Mouse (Mus musculus) ES-E14 (cell line): ENCODE data around the gene Grb7. TPM values are rescaled to one million over a fixed set of nuclear protein-coding genes. Genes with fewer than 3 reads are reported as not detected.
A peak's percentile ranks its signal among the peaks of the same experiment; 100 is the strongest.

Experiments used
- DNase-seq: peaks from one replicate; pipeline ENCODE4 v3.0.0-alpha.2; 2013; ENCODE audit warnings: low read depth, low spot score
- H3K27ac ChIP-seq: 2 replicates; pipeline ENCODE4 v1.5.1; 2012; ENCODE audit warnings: low read depth, mild to moderate bottlenecking, low read length, moderate library complexity, mixed read lengths; ENCODE audit not compliant: poor library complexity, insufficient read depth, severe bottlenecking
- H3K36me3 ChIP-seq: 2 replicates; pipeline ENCODE4 v1.6.1; 2012; ENCODE audit warnings: mild to moderate bottlenecking, low read length, moderate library complexity, mixed read lengths; ENCODE audit not compliant: control insufficient read depth, poor library complexity, insufficient read depth, severe bottlenecking
- H3K4me1 ChIP-seq, 2 experiments: fragments of 150-350 bp in 1 of 2; sonication (generic) in 1 of 2; 2 replicates each; pipeline ENCODE4 v1.6.1; 2012; ENCODE audit warnings: low read length in 2 of 2, mild to moderate bottlenecking in 1 of 2, mixed read lengths in 1 of 2; ENCODE audit not compliant: control insufficient read depth in 2 of 2, insufficient read depth in 2 of 2, poor library complexity in 1 of 2
- H3K4me3 ChIP-seq, 2 experiments: fragments of 150-350 bp in 1 of 2; sonication (generic) in 1 of 2; 2 replicates each; pipeline ENCODE4 v1.5.1; 2012; ENCODE audit warnings: low read length in 2 of 2, low read depth in 1 of 2, mild to moderate bottlenecking in 1 of 2, mixed read lengths in 1 of 2; ENCODE audit not compliant: insufficient read depth in 1 of 2, poor library complexity in 1 of 2, severe bottlenecking in 1 of 2
- H3K9ac ChIP-seq: 2 replicates; pipeline ENCODE4 v1.6.1; 2012; ENCODE audit warnings: low read depth, mild to moderate bottlenecking, low read length, mixed read lengths; ENCODE audit not compliant: poor library complexity, insufficient read depth, severe bottlenecking
- H3K9me3 ChIP-seq: fragments of 150-350 bp; sonication (generic); 2 replicates; pipeline ENCODE4 v1.6.1; 2012; ENCODE audit warnings: low read depth, mild to moderate bottlenecking, low read length; ENCODE audit not compliant: control insufficient read depth, insufficient read depth
- CHD2 ChIP-seq: IDR thresholded peaks from 2 replicates; pipeline ENCODE4 v1.6.1; 2014; ENCODE audit warnings: mild to moderate bottlenecking, low read depth, low read length, inconsistent platforms
- HCFC1 ChIP-seq: IDR thresholded peaks from 2 replicates; pipeline ENCODE4 v1.6.1; 2012; ENCODE audit warnings: low read length, inconsistent platforms, borderline replicate concordance; ENCODE audit not compliant: insufficient read depth
- MAFK ChIP-seq: IDR thresholded peaks from 2 replicates; pipeline ENCODE4 v1.6.1; 2014; ENCODE audit warnings: mild to moderate bottlenecking, low read depth, low read length, inconsistent platforms; ENCODE audit not compliant: insufficient read depth
- ZC3H11A ChIP-seq: IDR thresholded peaks from 2 replicates; pipeline ENCODE4 v1.6.1; 2012; ENCODE audit warnings: low read depth, mild to moderate bottlenecking, inconsistent platforms, low read length, borderline replicate concordance
- ZNF384 ChIP-seq: IDR thresholded peaks from 2 replicates; pipeline ENCODE4 v1.6.1; 2012; ENCODE audit warnings: low read depth, low read length, inconsistent platforms
- in situ Hi-C, 2 experiments: fragments of 600-800 bp; cut with MboI; formaldehyde crosslinking; loops; one replicate each; pipeline ENCODE4 v1.15.1; 2025; ENCODE audit warnings: low sequenced_read_pairs in 2 of 2, inconsistent platforms in 1 of 2; ENCODE audit not compliant: unreplicated experiment in 2 of 2
- total RNA-seq: library from RNA; depleted of rRNA; stranded (reverse); fragments of 300-350 nt; gene quantifications from 2 replicates; pipeline ENCODE4 v1.2.3, GENCODE M21; 2012

Gene Grb7
- total RNA-seq, 1 experiment: 12.1 TPM

- in situ Hi-C loops: no loop called here
Measured at GRCm38 (mm10) chr11:98438331-98439158, 7.6 kb upstream of the Grb7 start, which contains the start of gene Mien1. Gene Mien1 (minus strand): TSS chr11:98438991.

GRCm38 (mm10) chr11:98443688-98444087 lies 2.5 kb upstream of the Grb7 start:
- H3K36me3 ChIP-seq: no peaks in the 10 kb centered on the region
- H3K27ac ChIP-seq: no peak overlapping the region
- no peak for DNase-seq
- H3K9me3 ChIP-seq: no peaks in the 10 kb centered on the region
- no peak overlapping the region for H3K4me3 ChIP-seq
- in situ Hi-C loops: no loop called here
- no peak overlapping the region for H3K9ac ChIP-seq
- TF ChIP-seq ZNF384 (no peak), ZC3H11A (no peak), MAFK (no peak), CHD2 (no peak), HCFC1 (no peak)
- H3K4me1 ChIP-seq: peaks cover under 1 to 11% of the 10 kb centered on the region in 2 experiments; a peak in 3 of 4 replicates

More at GRCm38 (mm10) chr11:98438331-98439158, 7.6 kb upstream of the Grb7 start, which contains the start of gene Mien1:
- Histone ChIP-seq H3K4me1 (0 out of 4 replicates have a peak, but pooled peaks cover 0 to 3% of the 10 kb centered on the region in 2 experiments), H3K27ac (peak within 1 kb of the TSS; percentile 36; the same call in 1 of the 2 replicates), H3K9me3 (no peaks in the 10 kb centered on the region), H3K9ac (peak within 1 kb of the TSS; percentile 76), H3K36me3 (peaks cover 14% of the 10 kb centered on the region; the same call in 1 of the 2 replicates), H3K4me3 (peak within 1 kb of the TSS; percentile 69 to 73)
- DNase-seq: peak; percentile 85
- TF ChIP-seq MAFK (no peak), HCFC1 (peak; percentile 64; the same call in 1 of the 2 replicates)

GRCm38 (mm10) chr11:98445238-98445637 lies 956 bp upstream of the Grb7 start:
- Histone ChIP-seq H3K27ac (no peak overlapping the region), H3K9ac (no peak overlapping the region), H3K36me3 (peaks cover 3% of the 10 kb centered on the region; the same call in 1 of the 2 replicates), H3K4me3 (no peak overlapping the region), H3K9me3 (no peaks in the 10 kb centered on the region), H3K4me1 (peaks cover 8 to 25% of the 10 kb centered on the region in 2 experiments)
- in situ Hi-C loops: no loop called here
- DNase-seq: no peak
- TF ChIP-seq ZNF384: no peak

GRCm38 (mm10) chr11:98445679-98446078 lies 515 bp upstream of the Grb7 start:
- Histone ChIP-seq H3K36me3 (peaks cover 7% of the 10 kb centered on the region; the same call in 1 of the 2 replicates), H3K9ac (no peak overlapping the region), H3K4me1 (peaks cover 9 to 27% of the 10 kb centered on the region in 2 experiments), H3K9me3 (no peaks in the 10 kb centered on the region), H3K4me3 (no peak overlapping the region), H3K27ac (no peak overlapping the region)
- no peak for DNase-seq
- in situ Hi-C loops: no loop called here
- TF ChIP-seq MAFK (no peak), CHD2 (no peak), HCFC1 (no peak), ZNF384 (no peak), ZC3H11A (no peak)
